Mouse (Mus musculus) intestine, embryonic 14.5 days (tissue): Measurements from ENCODE around the gene Smg6. TPM values are rescaled to one million over a fixed set of nuclear protein-coding genes. Genes with fewer than 3 reads are reported as not detected.
"Not testable (repeated sequence)": the region's sequence is repeated elsewhere in the genome, so short reads cannot be mapped to it uniquely, and the experiment has no call there.

Experiments used
- ATAC-seq: fragments of 200-750 bp; cut with Nextera tagmentation; replicated peaks from 2 replicates; pipeline ENCODE4 v1.8.0; 2017; ENCODE audit warnings: low read depth, moderate number of reproducible peaks, moderate TSS enrichment, moderate library complexity; ENCODE audit not compliant: low FRiP score, low TSS enrichment
- DNase-seq: peaks from one replicate; pipeline ENCODE4 v3.0.0-alpha.2; 2018; ENCODE audit warnings: low spot score
- H3K27ac ChIP-seq: fragments of 300-500 bp; sonication (generic); 2 replicates; pipeline ENCODE4 v1.5.1; 2014; ENCODE audit warnings: low read depth, mild to moderate bottlenecking, control low read depth
- H3K27me3 ChIP-seq: fragments of 300-500 bp; sonication (generic); replicated peaks from 2 replicates; pipeline ENCODE4 v1.6.1; 2014; ENCODE audit warnings: low read length, control low read depth; ENCODE audit not compliant: control insufficient read depth, insufficient read depth
- H3K36me3 ChIP-seq: fragments of 300-500 bp; sonication (generic); 2 replicates; pipeline ENCODE4 v1.6.1; 2014; ENCODE audit warnings: low read length, control low read depth; ENCODE audit not compliant: control insufficient read depth, insufficient read depth
- H3K4me1 ChIP-seq: fragments of 300-500 bp; sonication (generic); replicated peaks from 2 replicates; pipeline ENCODE4 v1.6.1; 2014; ENCODE audit warnings: low read length, control low read depth, mixed read lengths; ENCODE audit not compliant: control insufficient read depth, insufficient read depth
- H3K4me2 ChIP-seq: fragments of 300-500 bp; sonication (generic); 2 replicates; pipeline ENCODE4 v1.6.1; 2014; ENCODE audit warnings: low read length
- H3K4me3 ChIP-seq: fragments of 300-500 bp; sonication (generic); 2 replicates; pipeline ENCODE4 v1.5.1; 2014; ENCODE audit warnings: low read depth, low read length, control low read depth, mixed read lengths
- H3K9ac ChIP-seq: fragments of 300-500 bp; sonication (generic); 2 replicates; pipeline ENCODE4 v1.6.1; 2014; ENCODE audit warnings: mild to moderate bottlenecking, low read length
- H3K9me3 ChIP-seq: fragments of 300-500 bp; sonication (generic); 2 replicates; pipeline ENCODE4 v1.6.1; 2016; ENCODE audit warnings: low read length, control low read depth; ENCODE audit not compliant: control insufficient read depth
- WGBS: fragments of 180-500 bp; shearing (Covaris S2); extraction: QIAGEN DNeasy Blood & Tissue Kit; methylation state at CpG from one replicate; pipeline ENCODE4 v1.1.7; 2014; 5-methylcytosine and 5-hydroxymethylcytosine counted together
- polyA plus RNA-seq: library from polyadenylated mRNA; unstranded; fragments of >200 nt; fragmentation: Nextera tagmentation; extraction: Ambion mirVana; gene quantifications from 2 replicates; pipeline ENCODE4 v1.2.1, GENCODE M21; 2014

Smg6 gene
- polyA plus RNA-seq, 1 experiment from 2014 or later = 15.3 TPM

GRCm38 (mm10) chr11:74994141-74994540 lies 68.5 kb downstream of the Smg6 start:
- no peak for ATAC-seq
- Histone ChIP-seq H3K9me3 (no peaks in the 10 kb centered on the region), H3K4me1 (peaks cover 20% of the 10 kb centered on the region), H3K27ac (no peak overlapping the region), H3K27me3 (no peaks in the 10 kb centered on the region), H3K36me3 (peaks cover 36% of the 10 kb centered on the region), H3K4me2 (no peak overlapping the region), H3K9ac (no peak overlapping the region), H3K4me3 (no peak overlapping the region)
- WGBS = 88% methylated on average over 1 of the region's 1 CpGs
- DNase-seq = no peak

DNA sequence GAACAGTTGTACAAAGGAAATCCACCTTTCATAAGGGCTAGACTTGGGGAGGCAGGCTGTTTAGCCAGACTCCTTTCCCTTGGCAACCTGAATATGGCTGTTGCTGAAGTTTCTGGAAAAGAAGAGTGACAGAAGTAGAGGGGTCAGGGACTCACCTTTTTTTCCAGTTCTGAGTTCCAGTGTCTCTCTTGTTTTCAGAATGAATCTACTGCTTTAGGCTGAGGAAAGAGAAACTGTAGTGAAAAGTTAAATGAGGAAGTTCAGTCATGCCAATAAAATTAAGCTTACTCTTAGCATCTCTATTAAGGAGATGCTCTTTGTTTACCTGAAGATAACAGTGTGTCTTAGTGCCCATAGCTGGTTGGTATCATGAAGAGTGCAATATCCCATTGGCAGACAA lies 69.2 kb downstream of the Smg6 start:
- no peak overlapping the region for H3K9ac ChIP-seq
- peaks cover 43% of the 10 kb centered on the region for H3K36me3 ChIP-seq
- no peak overlapping the region for H3K4me2 ChIP-seq
- no peaks in the 10 kb centered on the region for H3K9me3 ChIP-seq
- no peak overlapping the region for H3K4me3 ChIP-seq
- H3K27ac ChIP-seq = no peak overlapping the region
- no peaks in the 10 kb centered on the region for H3K27me3 ChIP-seq
- peaks cover 18% of the 10 kb centered on the region for H3K4me1 ChIP-seq
- ATAC-seq (no peak), DNase-seq (no peak)

DNA sequence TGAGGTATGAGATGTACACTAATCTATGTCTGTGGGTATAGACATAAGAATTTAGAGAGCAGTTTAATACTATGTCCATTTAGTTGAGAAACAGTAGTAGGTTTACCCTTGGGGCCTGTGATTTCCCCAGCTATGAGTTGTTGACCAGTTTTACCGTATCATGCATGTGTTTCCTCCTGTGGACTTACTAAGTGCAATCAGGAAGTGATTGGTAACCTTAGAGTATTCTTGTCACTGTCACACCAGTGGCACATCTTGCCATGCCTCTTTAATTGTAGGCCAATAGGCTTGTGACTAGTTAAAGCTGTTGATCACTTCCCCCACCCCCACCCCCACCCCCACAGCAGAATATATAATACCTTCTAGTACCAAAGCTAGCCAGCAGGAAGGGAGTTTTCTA lies 70.9 kb downstream of the Smg6 start:
- Histone ChIP-seq H3K9ac (no peak overlapping the region), H3K4me1 (peaks cover 21% of the 10 kb centered on the region), H3K27ac (peak overlapping the region; percentile 18), H3K27me3 (no peaks in the 10 kb centered on the region), H3K9me3 (no peaks in the 10 kb centered on the region), H3K36me3 (peaks cover 29% of the 10 kb centered on the region; the same call in 1 of the 2 replicates), H3K4me2 (no peak overlapping the region), H3K4me3 (no peak overlapping the region)
- no peak for ATAC-seq
- WGBS = 92% methylated on average over 1 of the region's 1 CpGs
- no peak for DNase-seq

DNA sequence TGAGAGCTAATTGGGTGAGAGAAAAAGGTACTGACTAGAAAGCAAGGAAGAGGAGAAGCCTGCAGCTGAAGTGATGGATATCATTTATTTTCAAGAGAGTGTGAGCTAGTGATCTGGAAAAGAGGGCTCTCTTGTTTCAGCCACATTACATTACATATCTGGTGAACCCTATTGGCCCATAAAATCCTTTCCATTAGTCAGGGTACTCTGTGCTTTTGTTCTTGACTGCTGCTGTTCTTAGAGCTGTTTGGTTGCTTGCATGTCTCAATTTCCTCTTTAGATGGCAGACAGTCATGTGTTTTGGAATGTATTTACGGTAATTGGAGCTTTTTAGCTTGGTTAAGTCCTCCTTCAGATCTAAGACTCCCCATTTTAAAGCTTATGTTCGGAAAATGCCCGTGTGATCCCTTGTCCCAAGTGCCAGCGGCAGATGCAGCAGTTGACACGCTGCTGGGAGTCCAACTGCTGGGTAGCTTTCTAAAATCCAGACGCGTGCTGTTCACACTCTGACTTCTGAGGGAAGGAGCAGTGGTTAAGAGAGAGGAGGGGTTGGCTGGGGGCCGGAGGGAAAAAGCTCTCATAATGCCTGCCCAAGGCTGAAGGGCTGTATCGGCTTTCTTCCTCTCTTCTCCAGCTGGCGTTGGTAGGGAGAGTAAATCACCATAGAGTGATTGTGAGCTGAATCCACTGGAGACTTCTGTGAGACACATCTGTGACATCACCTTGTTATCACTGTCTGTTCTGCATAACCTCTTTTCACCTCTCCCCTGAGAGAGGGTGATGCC lies 75.4 kb downstream of the Smg6 start:
- H3K4me2 ChIP-seq = no peak overlapping the region
- no peak for ATAC-seq
- H3K4me3 ChIP-seq = no peak overlapping the region
- no peak for DNase-seq
- H3K9me3 ChIP-seq = no peaks in the 10 kb centered on the region
- H3K9ac ChIP-seq = no peak overlapping the region
- peak overlapping the region; percentile 64 for H3K27ac ChIP-seq
- 49% methylated on average over 10 of the region's 10 CpGs for WGBS
- H3K27me3 ChIP-seq = no peaks in the 10 kb centered on the region
- peaks cover 14% of the 10 kb centered on the region for H3K36me3 ChIP-seq
- peaks cover 8% of the 10 kb centered on the region for H3K4me1 ChIP-seq

DNA sequence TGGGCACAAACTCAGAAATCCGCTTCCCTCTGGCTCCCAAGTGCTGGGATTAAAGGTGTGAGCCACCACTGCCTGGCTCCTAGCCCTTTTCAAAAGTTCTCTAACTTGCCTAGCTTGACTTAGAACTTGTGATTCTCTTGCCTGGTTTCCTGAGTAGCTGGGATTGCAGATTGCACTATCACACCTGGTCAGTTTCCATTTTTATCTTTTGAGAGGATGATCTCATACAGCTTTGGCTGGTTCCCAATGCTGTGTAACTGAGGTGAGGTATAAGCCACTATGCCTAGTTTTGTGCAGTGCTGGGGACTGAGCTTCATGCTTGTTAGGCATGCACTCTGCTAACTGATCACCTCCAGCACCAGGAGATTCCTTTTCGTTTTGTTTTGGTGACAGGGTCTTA lies 82.6 kb downstream of the Smg6 start:
- DNase-seq (no peak), ATAC-seq (no peak)
- H3K4me2 ChIP-seq = no peak overlapping the region
- peaks cover 9% of the 10 kb centered on the region for H3K4me1 ChIP-seq
- no peak overlapping the region for H3K27ac ChIP-seq
- H3K9me3 ChIP-seq = no peaks in the 10 kb centered on the region
- no peak overlapping the region for H3K9ac ChIP-seq
- H3K4me3 ChIP-seq = no peak overlapping the region
- 84% methylated on average over 2 of the region's 2 CpGs for WGBS
- H3K36me3 ChIP-seq = peaks cover 5% of the 10 kb centered on the region; the same call in 1 of the 2 replicates
- H3K27me3 ChIP-seq = no peaks in the 10 kb centered on the region

DNA sequence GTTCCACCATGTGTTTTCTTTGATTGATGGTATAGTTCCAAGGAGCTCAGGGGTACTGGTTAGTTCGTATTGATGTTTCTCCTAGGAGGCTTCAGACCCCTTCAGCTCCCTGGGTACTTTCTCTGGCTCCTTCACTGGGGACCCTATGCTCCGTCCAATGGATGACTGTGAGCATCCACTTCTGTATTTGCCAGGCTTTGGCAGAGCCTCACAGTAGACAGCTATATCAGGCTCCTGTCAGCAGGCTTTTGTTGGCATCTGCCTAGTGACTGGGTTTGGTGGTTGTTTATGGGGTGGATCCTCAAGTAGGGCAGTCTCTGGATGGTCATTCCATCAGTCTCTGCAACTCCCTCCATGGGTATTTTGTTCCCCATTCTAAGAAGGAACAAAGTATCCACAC lies 83.9 kb downstream of the Smg6 start:
- not testable (repeated sequence) for H3K27me3 ChIP-seq, H3K9me3 ChIP-seq, H3K9ac ChIP-seq, H3K4me2 ChIP-seq, DNase-seq, H3K4me3 ChIP-seq, H3K27ac ChIP-seq, H3K36me3 ChIP-seq, ATAC-seq
- WGBS = 90% methylated on average over 2 of the region's 2 CpGs
- peaks cover 20% of the 10 kb centered on the region for H3K4me1 ChIP-seq

DNA sequence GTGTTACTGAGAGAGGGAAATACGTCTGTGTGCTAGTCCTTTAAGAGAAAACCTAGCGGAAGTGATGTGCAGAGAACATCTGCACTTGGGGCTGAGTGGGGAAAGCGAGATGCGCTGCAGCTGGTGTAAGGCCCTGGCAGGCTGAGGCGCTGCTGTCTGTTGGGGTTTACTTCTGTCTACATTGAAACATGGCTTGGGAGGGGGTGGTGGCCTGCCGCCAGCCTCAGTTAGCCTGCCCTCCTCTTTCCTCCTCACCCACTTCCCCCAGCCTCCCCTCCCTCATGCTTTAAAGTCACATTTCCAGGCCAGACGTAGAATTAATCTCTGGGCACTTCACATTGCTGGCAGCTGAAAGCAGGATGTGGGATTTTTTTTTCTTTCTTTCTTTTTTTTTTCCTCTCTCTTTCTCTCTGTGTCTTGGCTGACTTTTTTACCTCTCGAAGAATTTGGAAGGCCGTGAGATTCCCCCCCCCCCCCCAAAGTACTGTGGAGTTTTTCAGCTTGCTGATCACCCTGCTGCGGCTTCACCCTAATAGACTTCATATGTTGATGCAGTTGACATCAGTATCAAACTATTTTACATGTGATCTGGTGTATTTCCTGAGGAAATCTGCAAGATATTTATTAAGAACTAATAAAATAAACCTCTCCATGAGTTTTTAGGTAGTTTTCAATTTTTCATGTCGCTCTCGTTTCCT lies 87.5 kb downstream of the Smg6 start:
- DNase-seq = peak; percentile 76
- no peak overlapping the region for H3K9ac ChIP-seq

GRCm38 (mm10) chr11:75013764-75014695 lies 88.4 kb downstream of the Smg6 start:
- DNase-seq (peak; percentile 55), ATAC-seq (no peak; the same call in 1 of the 2 replicates)
- Histone ChIP-seq H3K36me3 (no peaks in the 10 kb centered on the region), H3K27ac (peak overlapping the region; percentile 88), H3K9me3 (no peaks in the 10 kb centered on the region), H3K27me3 (no peaks in the 10 kb centered on the region), H3K9ac (peak overlapping the region; percentile 14; the same call in 1 of the 2 replicates), H3K4me2 (peak overlapping the region; percentile 14), H3K4me3 (no peak overlapping the region), H3K4me1 (peaks cover 55% of the 10 kb centered on the region)
- 54% methylated on average over 12 of the region's 12 CpGs for whole genome bisulfite sequencing

More for the DNA sequence above, 87.5 kb downstream of the Smg6 start:
- peak overlapping the region; percentile 14 for H3K4me2 ChIP-seq
- no peaks in the 10 kb centered on the region for H3K27me3 ChIP-seq
- WGBS = 30% methylated on average over 12 of the region's 12 CpGs
- H3K9me3 ChIP-seq = no peaks in the 10 kb centered on the region
- H3K36me3 ChIP-seq = 0 out of 2 replicates have a peak, but pooled peaks cover 5% of the 10 kb centered on the region
- peak overlapping the region; percentile 88 for H3K27ac ChIP-seq
- ATAC-seq = peak; percentile 81
- peaks cover 50% of the 10 kb centered on the region for H3K4me1 ChIP-seq
- no peak overlapping the region for H3K4me3 ChIP-seq
